Mouse (Mus musculus) kidney, adult 2 months (tissue): ENCODE data around the gene Vcam1. TPM values are rescaled to one million over a fixed set of nuclear protein-coding genes. Genes with fewer than 3 reads are reported as not detected.

Experiments
- DNase-seq: peaks from one replicate; pipeline ENCODE4 v3.0.0; 2021
- H3K27ac ChIP-seq: fragments of 200-500 bp; 2 replicates; pipeline ENCODE4 v1.5.1; 2012; ENCODE audit warnings: low read depth, low read length, control low read depth, inconsistent platforms; ENCODE audit not compliant: insufficient read depth
- H3K27me3 ChIP-seq: fragments of 200-500 bp; replicated peaks from 2 replicates; pipeline ENCODE4 v1.6.1; 2012; ENCODE audit warnings: mild to moderate bottlenecking, moderate library complexity, low read length, inconsistent platforms; ENCODE audit not compliant: control insufficient read depth, insufficient read depth
- H3K36me3 ChIP-seq: fragments of 200-500 bp; 2 replicates; pipeline ENCODE4 v1.6.1; 2012; ENCODE audit warnings: mild to moderate bottlenecking, moderate library complexity, low read length, inconsistent platforms; ENCODE audit not compliant: control insufficient read depth, insufficient read depth
- H3K4me1 ChIP-seq: fragments of 200-500 bp; 2 replicates; pipeline ENCODE4 v1.6.1; 2011; ENCODE audit warnings: low read length; ENCODE audit not compliant: control insufficient read depth, insufficient read depth
- H3K4me3 ChIP-seq: fragments of 200-500 bp; 2 replicates; pipeline ENCODE4 v1.5.1; 2011; ENCODE audit warnings: mild to moderate bottlenecking, low read depth, low read length, control low read depth; ENCODE audit not compliant: insufficient read depth
- CTCF ChIP-seq: fragments of 200-500 bp; conservative IDR thresholded peaks from 2 replicates; pipeline ENCODE4 v1.5.1; 2011; ENCODE audit warnings: low read depth, mild to moderate bottlenecking, control low read depth, low read length, moderate library complexity, mixed read lengths; ENCODE audit not compliant: insufficient read depth, insufficient read length
- POLR2A ChIP-seq: fragments of 200-500 bp; IDR thresholded peaks from one replicate; pipeline ENCODE4 v1.6.1; 2011; ENCODE audit warnings: low read depth, low read length, control low read depth
- WGBS: fragments of 180-500 bp; shearing (Covaris S2); methylation state at CpG from one replicate; pipeline ENCODE4 v1.1.7; 2018; 5-methylcytosine and 5-hydroxymethylcytosine counted together
- polyA plus RNA-seq: library from polyadenylated mRNA; depleted of rRNA; stranded (reverse); fragments of >200 nt; gene quantifications from 2 replicates; pipeline ENCODE4 v1.2.3, GENCODE M21; 2012

Gene Vcam1
- polyA plus RNA-seq, 1 experiment: 7.5 TPM

GRCm38 (mm10) chr3:116127281-116127680, 2.2 kb downstream of the Vcam1 start:
- no peak overlapping the region for H3K27ac ChIP-seq
- TF ChIP-seq CTCF: no peak
- TF ChIP-seq POLR2A: no peak
- H3K4me1 ChIP-seq: no peaks in the 10 kb centered on the region
- H3K4me3 ChIP-seq: no peak overlapping the region
- 38% methylated on average over 2 of the region's 2 CpGs for WGBS
- no peaks in the 10 kb centered on the region for H3K36me3 ChIP-seq
- no peaks in the 10 kb centered on the region for H3K27me3 ChIP-seq
- DNase-seq: no peak

GRCm38 (mm10) chr3:116126508-116127190, 2.8 kb downstream of the Vcam1 start:
- TF ChIP-seq POLR2A: no peak
- no peak for TF ChIP-seq CTCF
- DNase-seq: no peak
- H3K4me3 ChIP-seq: no peak overlapping the region
- no peak overlapping the region for H3K27ac ChIP-seq
- H3K4me1 ChIP-seq: no peaks in the 10 kb centered on the region
- H3K36me3 ChIP-seq: no peaks in the 10 kb centered on the region
- no peaks in the 10 kb centered on the region for H3K27me3 ChIP-seq
- WGBS: 87% methylated on average over 7 of the region's 7 CpGs

DNA sequence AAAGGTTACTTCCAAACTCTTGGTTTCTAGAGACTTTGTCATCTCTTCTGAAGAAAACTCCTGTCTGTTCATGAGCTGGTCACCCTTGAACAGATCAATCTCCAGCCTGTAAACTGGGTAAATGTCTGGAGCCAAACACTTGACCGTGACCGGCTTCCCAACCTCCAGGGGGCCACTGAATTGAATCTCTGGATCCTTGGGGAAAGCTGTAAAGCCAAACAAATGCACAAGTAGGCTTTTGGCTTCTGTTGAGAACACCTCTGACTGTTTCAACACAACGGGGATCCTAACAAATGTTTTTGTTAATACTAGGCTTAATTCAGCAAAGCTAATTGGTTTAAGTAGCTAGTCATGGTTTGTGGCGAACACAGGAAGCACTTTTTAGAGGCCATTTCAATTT, 3.4 kb downstream of the Vcam1 start:
- no peak for DNase-seq
- Histone ChIP-seq H3K36me3 (no peaks in the 10 kb centered on the region), H3K4me3 (no peak overlapping the region), H3K27ac (no peak overlapping the region), H3K27me3 (no peaks in the 10 kb centered on the region), H3K4me1 (no peaks in the 10 kb centered on the region)
- TF ChIP-seq CTCF (no peak), POLR2A (no peak)
- 53% methylated on average over 4 of the region's 4 CpGs for WGBS

GRCm38 (mm10) chr3:116123827-116124226, 5.7 kb downstream of the Vcam1 start:
- H3K36me3 ChIP-seq: no peaks in the 10 kb centered on the region
- 86% methylated on average over 3 of the region's 3 CpGs for WGBS
- DNase-seq: no peak
- no peak overlapping the region for H3K4me3 ChIP-seq
- H3K27me3 ChIP-seq: no peaks in the 10 kb centered on the region
- no peak overlapping the region for H3K27ac ChIP-seq
- H3K4me1 ChIP-seq: no peaks in the 10 kb centered on the region
- TF ChIP-seq CTCF: no peak
- no peak for TF ChIP-seq POLR2A

- no peak for TF ChIP-seq POLR2A
- TF ChIP-seq CTCF: no peak
- Histone ChIP-seq H3K27ac (no peak overlapping the region), H3K27me3 (no peaks in the 10 kb centered on the region), H3K4me1 (no peaks in the 10 kb centered on the region), H3K4me3 (no peak overlapping the region), H3K36me3 (no peaks in the 10 kb centered on the region)
- DNase-seq: no peak
- WGBS: 86% methylated on average over 4 of the region's 4 CpGs
Measured at GRCm38 (mm10) chr3:116122696-116123095, 6.8 kb downstream of the Vcam1 start.

DNA sequence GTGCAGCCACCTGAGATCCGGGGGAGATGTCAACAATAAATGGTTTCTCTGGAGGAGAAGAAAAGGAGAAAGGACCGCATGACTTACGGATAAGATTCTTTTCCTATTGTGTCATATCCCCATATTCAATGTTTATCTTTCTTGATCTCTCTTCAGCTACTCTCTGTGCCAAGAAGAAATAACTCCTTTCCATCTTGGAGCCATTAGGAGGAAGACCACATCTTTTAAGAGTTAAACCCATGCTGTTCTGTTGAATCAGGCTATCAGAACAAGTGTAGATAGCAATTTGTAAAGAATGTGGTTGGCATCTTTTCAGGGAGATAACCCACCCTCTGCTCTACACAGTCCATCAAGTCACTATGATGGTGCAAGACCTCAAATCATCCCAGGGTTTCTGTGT, 8.5 kb downstream of the Vcam1 start:
- DNase-seq: no peak
- Histone ChIP-seq H3K4me1 (no peaks in the 10 kb centered on the region), H3K36me3 (no peaks in the 10 kb centered on the region), H3K4me3 (no peak overlapping the region), H3K27ac (no peak overlapping the region), H3K27me3 (no peaks in the 10 kb centered on the region)
- no peak for TF ChIP-seq CTCF
- no peak for TF ChIP-seq POLR2A
- WGBS: 88% methylated on average over 3 of the region's 3 CpGs

DNA sequence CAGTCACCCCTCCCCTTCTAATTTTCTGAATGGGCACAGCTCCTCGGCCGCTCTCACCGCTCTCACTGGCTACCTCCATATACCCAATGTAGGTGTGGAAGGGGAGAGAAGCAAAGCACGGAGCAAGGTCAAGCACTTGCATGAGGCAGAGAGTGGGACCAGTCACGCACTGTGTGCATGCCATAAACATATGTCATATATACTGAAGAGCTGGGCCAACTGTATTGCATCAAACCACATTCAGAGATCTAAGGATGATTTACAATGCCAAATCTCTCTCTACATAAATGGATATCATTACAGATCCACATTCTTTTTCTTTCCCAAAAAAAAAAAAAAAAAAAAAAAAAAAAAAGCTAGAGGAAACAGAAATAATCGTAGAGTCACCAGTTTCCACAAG, 9.1 kb downstream of the Vcam1 start:
- no peak for DNase-seq
- Histone ChIP-seq H3K27me3 (no peaks in the 10 kb centered on the region), H3K27ac (no peak overlapping the region), H3K4me3 (no peak overlapping the region), H3K4me1 (no peaks in the 10 kb centered on the region), H3K36me3 (no peaks in the 10 kb centered on the region)
- TF ChIP-seq CTCF: no peak
- WGBS: 91% methylated on average over 6 of the region's 6 CpGs
